Mouse (Mus musculus) heart, embryonic 14.5 days (tissue): ENCODE results near the gene Fmo2. TPM values are rescaled to one million over a fixed set of nuclear protein-coding genes. Genes with fewer than 3 reads are reported as not detected.

Experiments used
- ATAC-seq: fragments of 200-750 bp; cut with Nextera tagmentation; 2 replicates; pipeline ENCODE4 v1.8.0; 2017; ENCODE audit warnings: low read depth, moderate TSS enrichment; ENCODE audit not compliant: insufficient number of reproducible peaks, insufficient read depth, low FRiP score
- H3K27ac ChIP-seq, 2 experiments: fragments of 200-500 bp in 1 of 2; fragments of 300-500 bp in 1 of 2; sonication (generic) in 1 of 2; replicated peaks in 1 of 2; 2 replicates each; pipeline ENCODE4 v1.5.1; 2012 to 2014; ENCODE audit warnings: low read depth in 2 of 2, low read length in 2 of 2, control low read depth in 1 of 2, mild to moderate bottlenecking in 1 of 2, mixed read lengths in 1 of 2; ENCODE audit not compliant: control insufficient read depth in 1 of 2, insufficient read depth in 1 of 2
- H3K27me3 ChIP-seq: fragments of 300-500 bp; sonication (generic); 2 replicates; pipeline ENCODE4 v1.6.1; 2014; ENCODE audit warnings: mild to moderate bottlenecking, low read length, control low read depth; ENCODE audit not compliant: control insufficient read depth, insufficient read depth
- H3K36me3 ChIP-seq: fragments of 300-500 bp; sonication (generic); 2 replicates; pipeline ENCODE4 v1.6.1; 2014; ENCODE audit warnings: mild to moderate bottlenecking, control low read depth, low read length, mixed read lengths; ENCODE audit not compliant: control insufficient read depth, insufficient read depth
- H3K4me1 ChIP-seq, 2 experiments: fragments of 200-500 bp in 1 of 2; fragments of 300-500 bp in 1 of 2; sonication (generic) in 1 of 2; 2 replicates each; pipeline ENCODE4 v1.6.1; 2012 to 2014; ENCODE audit warnings: low read length in 2 of 2, control low read depth in 1 of 2, mixed read lengths in 1 of 2; ENCODE audit not compliant: control insufficient read depth in 2 of 2, insufficient read depth in 2 of 2
- H3K4me2 ChIP-seq: fragments of 300-500 bp; sonication (generic); 2 replicates; pipeline ENCODE4 v1.6.1; 2014; ENCODE audit warnings: mild to moderate bottlenecking, low read length
- H3K4me3 ChIP-seq, 2 experiments: fragments of 200-500 bp in 1 of 2; fragments of 300-500 bp in 1 of 2; sonication (generic) in 1 of 2; 2 replicates each; pipeline ENCODE4 v1.5.1; 2012 to 2014; ENCODE audit warnings: low read length in 2 of 2, mild to moderate bottlenecking in 2 of 2, control low read depth in 1 of 2, low read depth in 1 of 2, moderate library complexity in 1 of 2; ENCODE audit not compliant: control insufficient read depth in 1 of 2, insufficient read depth in 1 of 2
- H3K9ac ChIP-seq: fragments of 300-500 bp; sonication (generic); 2 replicates; pipeline ENCODE4 v1.6.1; 2014; ENCODE audit warnings: mild to moderate bottlenecking, low read length
- H3K9me3 ChIP-seq: fragments of 300-500 bp; sonication (generic); 2 replicates; pipeline ENCODE4 v1.6.1; 2016; ENCODE audit warnings: low read length, control low read depth; ENCODE audit not compliant: control insufficient read depth
- WGBS: fragments of 180-500 bp; shearing (Covaris S2); extraction: QIAGEN DNeasy Blood & Tissue Kit; methylation state at CpG from one replicate; pipeline ENCODE4 v1.1.7; 2014; 5-methylcytosine and 5-hydroxymethylcytosine counted together
- polyA plus RNA-seq: library from polyadenylated mRNA; unstranded; fragments of >200 nt; fragmentation: Nextera tagmentation; extraction: Ambion mirVana; gene quantifications from 2 replicates; pipeline ENCODE4 v1.2.1, GENCODE M21; 2014

Gene Fmo2
- polyA plus RNA-seq, 1 experiment from 2014 or later: 8.3 TPM

DNA sequence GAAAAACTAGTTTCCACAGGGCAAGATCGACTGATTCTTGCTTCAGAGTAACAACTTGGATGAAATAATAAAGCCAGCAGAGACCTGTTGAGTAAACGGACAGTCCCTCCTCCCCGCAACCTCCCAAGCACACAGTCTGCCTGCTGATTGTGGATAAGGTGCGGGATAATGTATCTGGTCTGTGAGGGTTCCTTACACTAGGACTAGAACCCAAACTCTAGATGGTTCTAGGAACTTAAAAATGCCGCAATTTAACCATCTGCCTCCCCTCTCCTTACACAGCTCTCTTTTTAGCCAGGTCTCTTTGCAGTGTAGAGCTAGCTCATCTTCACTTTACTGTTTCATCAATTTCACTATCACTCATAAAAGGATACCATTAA lies 66.0 kb downstream of the Fmo2 start:
- Histone ChIP-seq H3K9ac (no peak overlapping the region), H3K36me3 (no peaks in the 10 kb centered on the region), H3K9me3 (no peaks in the 10 kb centered on the region), H3K27me3 (no peaks in the 10 kb centered on the region), H3K27ac (no peak overlapping the region), H3K4me2 (no peak overlapping the region), H3K4me3 (no peak overlapping the region), H3K4me1 (no peaks in the 10 kb centered on the region)
- no peak for ATAC-seq
- WGBS: 59% methylated on average over 5 of the region's 5 CpGs

DNA sequence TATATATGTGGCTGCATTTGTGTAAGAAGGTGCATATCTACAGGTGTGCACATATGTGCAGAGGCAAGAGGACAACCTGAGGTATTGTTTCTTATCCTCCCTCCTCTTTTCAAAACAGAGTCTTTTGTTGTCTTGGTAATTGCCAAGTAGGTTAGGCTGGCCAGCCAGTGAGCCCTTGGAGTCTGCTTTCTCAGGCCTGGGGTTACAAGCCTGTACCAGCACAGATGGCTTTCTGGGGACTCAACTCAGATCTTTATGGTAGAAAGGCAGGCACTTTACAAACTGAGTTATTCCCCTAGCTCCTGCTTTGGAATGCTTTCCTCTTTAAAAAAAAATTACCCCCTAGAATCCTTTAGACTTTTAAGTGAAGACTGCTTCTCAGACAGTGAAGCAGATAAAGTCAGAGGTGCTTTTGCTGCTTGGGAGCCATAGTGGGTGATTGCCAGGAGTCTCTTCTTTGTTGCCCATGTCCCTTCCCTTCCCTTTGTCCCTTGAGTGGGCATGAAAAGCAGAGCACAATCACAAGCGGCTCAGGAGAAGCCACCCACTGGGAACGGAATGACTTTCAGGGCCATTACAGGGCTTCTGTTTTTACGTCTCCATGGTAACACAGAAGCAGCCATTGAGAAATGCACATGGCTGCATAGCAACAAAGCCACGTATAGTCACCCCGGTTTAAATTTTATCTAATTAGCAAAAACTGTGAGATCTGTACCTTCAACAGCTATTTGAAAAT lies 66.5 kb downstream of the Fmo2 start:
- no peaks in the 10 kb centered on the region for H3K4me1 ChIP-seq
- no peaks in the 10 kb centered on the region for H3K36me3 ChIP-seq
- no peak for ATAC-seq
- no peak overlapping the region for H3K4me3 ChIP-seq
- H3K27me3 ChIP-seq: no peaks in the 10 kb centered on the region
- H3K9me3 ChIP-seq: no peaks in the 10 kb centered on the region
- H3K27ac ChIP-seq: no peak overlapping the region
- 13% methylated on average over 5 of the region's 5 CpGs for WGBS
- no peak overlapping the region for H3K4me2 ChIP-seq
- no peak overlapping the region for H3K9ac ChIP-seq

Other genes with a start within 250 kb of the Fmo2 start
- not detected in 2 replicates for gene Myocos, start 240.5 kb downstream of the Fmo2 start, polyA plus RNA-seq
- gene Prrc2c, start 158.2 kb downstream of the Fmo2 start, polyA plus RNA-seq: 80.1 and 91.7 TPM in 2 replicates
- 0.46 and 0.55 TPM in 2 replicates for gene Fmo4, start 84.8 kb downstream of the Fmo2 start, polyA plus RNA-seq
- gene Fmo1, start 32.1 kb downstream of the Fmo2 start, polyA plus RNA-seq: 4.1 and 4.9 TPM in 2 replicates
- not detected in 2 replicates for gene Fmo6, start 38.8 kb upstream of the Fmo2 start, polyA plus RNA-seq
- not detected in 2 replicates for gene Fmo3, start 85.8 kb upstream of the Fmo2 start, polyA plus RNA-seq
- not detected in 2 replicates for gene Mroh9, start 186.9 kb upstream of the Fmo2 start, polyA plus RNA-seq